Mouse (Mus musculus): ENCODE measurements around the gene Gm10295. TPM values are rescaled to one million over a fixed set of nuclear protein-coding genes. Genes with fewer than 3 reads are reported as not detected.

Gene Gm10295
- polyA plus RNA-seq, 1 experiment from 2014 or later: not detected

- Histone ChIP-seq H3K27ac (peak overlapping the region; percentile 92), H3K27me3 (no peaks in the 10 kb centered on the region), H3K4me3 (replicated peaks) (no peak overlapping the region), H3K4me1 (peaks cover 72% of the 10 kb centered on the region), H3K9me3 (replicated peaks) (no peaks in the 10 kb centered on the region), H3K4me2 (peak overlapping the region; percentile 33), H3K36me3 (no peaks in the 10 kb centered on the region), H3K9ac (no peak overlapping the region)
- peak; percentile 71 for ATAC-seq (replicated peaks; ENCODE audit: low FRiP score)
- WGBS: 19% methylated on average over 18 of the region's 18 CpGs
Observed at GRCm38 (mm10) chr7:71379826-71380825, 28.8 kb upstream of the Gm10295 start.

- H3K4me3 ChIP-seq (replicated peaks): no peak overlapping the region
- no peaks in the 10 kb centered on the region for H3K27me3 ChIP-seq
- no peaks in the 10 kb centered on the region for H3K36me3 ChIP-seq
- H3K9me3 ChIP-seq (replicated peaks): no peaks in the 10 kb centered on the region
- peaks cover 67% of the 10 kb centered on the region for H3K4me1 ChIP-seq
- H3K9ac ChIP-seq: no peak overlapping the region
- 45% methylated on average over 18 of the region's 18 CpGs for WGBS
- peak overlapping the region; percentile 19; the same call in 1 of the 2 replicates for H3K4me2 ChIP-seq
- H3K27ac ChIP-seq: peak overlapping the region; percentile 92
- ATAC-seq (replicated peaks; ENCODE audit: low FRiP score): peak; percentile 34
Observed at GRCm38 (mm10) chr7:71378812-71379760, 27.8 kb upstream of the Gm10295 start.

- no peaks in the 10 kb centered on the region for H3K27me3 ChIP-seq
- no peaks in the 10 kb centered on the region for H3K36me3 ChIP-seq
- WGBS: 63% methylated on average over 6 of the region's 6 CpGs
- peak overlapping the region; percentile 92 for H3K27ac ChIP-seq
- no peaks in the 10 kb centered on the region for H3K9me3 ChIP-seq (replicated peaks)
- H3K4me2 ChIP-seq: no peak overlapping the region
- no peak overlapping the region for H3K4me3 ChIP-seq (replicated peaks)
- no peak overlapping the region for H3K9ac ChIP-seq
- no peak for ATAC-seq (replicated peaks; ENCODE audit: low FRiP score)
- H3K4me1 ChIP-seq: peaks cover 59% of the 10 kb centered on the region
Observed at GRCm38 (mm10) chr7:71377983-71378382, 26.7 kb upstream of the Gm10295 start.

- ATAC-seq (replicated peaks; ENCODE audit: low FRiP score): 0 out of 2 replicates have a peak, but pooled peaks have one; percentile 57
- Histone ChIP-seq H3K27ac (0 out of 2 replicates have a peak overlapping the region, but pooled peaks have one; percentile 19), H3K9me3 (replicated peaks) (no peaks in the 10 kb centered on the region), H3K4me1 (peaks cover 40% of the 10 kb centered on the region), H3K4me3 (replicated peaks) (no peak overlapping the region), H3K27me3 (no peaks in the 10 kb centered on the region), H3K4me2 (no peak overlapping the region), H3K36me3 (no peaks in the 10 kb centered on the region), H3K9ac (no peak overlapping the region)
- WGBS: 40% methylated on average over 5 of the region's 5 CpGs
Observed at GRCm38 (mm10) chr7:71374059-71374458, 22.8 kb upstream of the Gm10295 start.

GRCm38 (mm10) chr7:71371916-71372315 lies 20.6 kb upstream of the Gm10295 start:
- WGBS: 40% methylated on average over 2 of the region's 2 CpGs
- Histone ChIP-seq H3K9me3 (replicated peaks) (no peaks in the 10 kb centered on the region), H3K27me3 (no peaks in the 10 kb centered on the region), H3K4me1 (peaks cover 32% of the 10 kb centered on the region), H3K36me3 (no peaks in the 10 kb centered on the region), H3K4me2 (no peak overlapping the region), H3K27ac (peak overlapping the region; percentile 63; the same call in 1 of the 2 replicates), H3K4me3 (replicated peaks) (no peak overlapping the region), H3K9ac (no peak overlapping the region)
- no peak for ATAC-seq (replicated peaks; ENCODE audit: low FRiP score)

- no peak overlapping the region for H3K9ac ChIP-seq
- peak; percentile 61; the same call in 1 of the 2 replicates for ATAC-seq (replicated peaks; ENCODE audit: low FRiP score)
- H3K27me3 ChIP-seq: no peaks in the 10 kb centered on the region
- no peaks in the 10 kb centered on the region for H3K9me3 ChIP-seq (replicated peaks)
- H3K27ac ChIP-seq: peak overlapping the region; percentile 63
- H3K4me1 ChIP-seq: peaks cover 32% of the 10 kb centered on the region
- no peaks in the 10 kb centered on the region for H3K36me3 ChIP-seq
- WGBS: 37% methylated on average over 2 of the region's 2 CpGs
- no peak overlapping the region for H3K4me3 ChIP-seq (replicated peaks)
- no peak overlapping the region for H3K4me2 ChIP-seq
Observed at GRCm38 (mm10) chr7:71370746-71371145, 19.5 kb upstream of the Gm10295 start.

- no peak for ATAC-seq (replicated peaks; ENCODE audit: low FRiP score)
- Histone ChIP-seq H3K4me3 (replicated peaks) (no peak overlapping the region), H3K4me1 (peaks cover 32% of the 10 kb centered on the region), H3K36me3 (no peaks in the 10 kb centered on the region), H3K9me3 (replicated peaks) (no peaks in the 10 kb centered on the region), H3K9ac (no peak overlapping the region), H3K4me2 (no peak overlapping the region), H3K27ac (peak overlapping the region; percentile 63), H3K27me3 (no peaks in the 10 kb centered on the region)
- 73% methylated on average over 3 of the region's 3 CpGs for WGBS
Observed at GRCm38 (mm10) chr7:71370128-71370527, 18.8 kb upstream of the Gm10295 start.

GRCm38 (mm10) chr7:71368543-71369181 lies 17.4 kb upstream of the Gm10295 start:
- H3K27me3 ChIP-seq: no peaks in the 10 kb centered on the region
- ATAC-seq (replicated peaks; ENCODE audit: low FRiP score): peak; percentile 27; the same call in 1 of the 2 replicates
- H3K4me2 ChIP-seq: no peak overlapping the region
- H3K4me3 ChIP-seq (replicated peaks): no peak overlapping the region
- no peaks in the 10 kb centered on the region for H3K9me3 ChIP-seq (replicated peaks)
- H3K27ac ChIP-seq: peak overlapping the region; percentile 81
- H3K36me3 ChIP-seq: no peaks in the 10 kb centered on the region
- peaks cover 24% of the 10 kb centered on the region for H3K4me1 ChIP-seq
- H3K9ac ChIP-seq: no peak overlapping the region
- 67% methylated on average over 13 of the region's 13 CpGs for WGBS

GRCm38 (mm10) chr7:71355596-71355995 lies 4.3 kb upstream of the Gm10295 start:
- no peak for ATAC-seq (replicated peaks; ENCODE audit: low FRiP score)
- no peaks in the 10 kb centered on the region for H3K36me3 ChIP-seq
- no peaks in the 10 kb centered on the region for H3K9me3 ChIP-seq (replicated peaks)
- H3K27me3 ChIP-seq: no peaks in the 10 kb centered on the region
- no peak overlapping the region for H3K27ac ChIP-seq
- H3K9ac ChIP-seq: no peak overlapping the region
- H3K4me1 ChIP-seq: no peaks in the 10 kb centered on the region
- WGBS: 50% methylated on average over 5 of the region's 5 CpGs
- no peak overlapping the region for H3K4me2 ChIP-seq
- no peak overlapping the region for H3K4me3 ChIP-seq (replicated peaks)

GRCm38 (mm10) chr7:71348922-71349321 lies 2.4 kb downstream of the Gm10295 start:
- Histone ChIP-seq H3K4me2 (no peak overlapping the region), H3K9me3 (replicated peaks) (no peaks in the 10 kb centered on the region), H3K4me3 (replicated peaks) (no peak overlapping the region), H3K36me3 (no peaks in the 10 kb centered on the region), H3K27ac (no peak overlapping the region), H3K4me1 (peaks cover 6% of the 10 kb centered on the region), H3K9ac (no peak overlapping the region), H3K27me3 (no peaks in the 10 kb centered on the region)
- ATAC-seq (replicated peaks; ENCODE audit: low FRiP score): no peak
- 50% methylated on average over 9 of the region's 9 CpGs for WGBS

GRCm38 (mm10) chr7:71324919-71325583 lies 26.2 kb downstream of the Gm10295 start:
- Histone ChIP-seq H3K9ac (no peak overlapping the region), H3K27me3 (no peaks in the 10 kb centered on the region), H3K4me2 (no peak overlapping the region), H3K36me3 (no peaks in the 10 kb centered on the region), H3K27ac (no peak overlapping the region), H3K9me3 (replicated peaks) (no peaks in the 10 kb centered on the region), H3K4me3 (replicated peaks) (no peak overlapping the region), H3K4me1 (no peaks in the 10 kb centered on the region)
- no peak for ATAC-seq (replicated peaks; ENCODE audit: low FRiP score)
- 67% methylated on average over 11 of the region's 11 CpGs for WGBS

Measured in kidney, embryonic 15.5 days (tissue).